Mouse (Mus musculus) megakaryocyte progenitor cell, adult 5-6 weeks (primary cell): ENCODE measurements around the gene 4931429L15Rik. TPM values are rescaled to one million over a fixed set of nuclear protein-coding genes. Genes with fewer than 3 reads are reported as not detected.

Experiments used
- ATAC-seq: replicated peaks from 2 replicates; pipeline ENCODE4 v1.8.0; 2016; ENCODE audit warnings: mild to moderate bottlenecking, moderate TSS enrichment, inconsistent platforms; ENCODE audit not compliant: poor library complexity
- total RNA-seq, 2 experiments: library from RNA; stranded (forward) in 1 of 2; stranded (reverse) in 1 of 2; fragments of 157-497, 149-512 nt in 1 of 2; fragments of 200-1000 nt in 1 of 2; gene quantifications; 2 replicates each; pipeline versions ENCODE4 v1.2.3 to v1.2.4; 2015 to 2017

The 4931429L15Rik gene
- total RNA-seq, 2 experiments from 2014 or later = not detected

GRCm38 (mm10) chr9:46268343-46268873 is 51.4 kb downstream of the 4931429L15Rik start, which contains the start of gene Apoa5:
Apoa5 (plus strand) TSS chr9:46268633.
- no peak for ATAC-seq

DNA sequence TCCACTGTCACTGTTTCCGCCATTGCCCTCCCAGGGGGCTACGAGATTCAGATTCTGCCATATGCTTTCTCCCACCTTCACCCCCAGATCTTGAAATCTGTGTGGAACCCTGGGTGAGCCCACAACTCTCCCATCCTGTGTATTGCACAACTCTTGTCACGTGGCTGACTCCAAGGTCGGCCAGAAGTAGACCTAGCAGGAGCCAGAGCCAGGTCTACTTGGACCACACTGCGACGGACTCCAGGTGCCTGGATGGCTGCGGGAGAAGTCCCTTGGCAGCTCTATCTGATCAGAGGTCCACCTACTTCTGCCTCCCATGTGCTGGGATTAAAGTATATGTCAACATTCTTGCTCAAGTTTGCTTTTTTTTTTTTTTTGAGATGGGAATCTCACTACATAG is 58.7 kb downstream of the 4931429L15Rik start:
- no peak for ATAC-seq

DNA sequence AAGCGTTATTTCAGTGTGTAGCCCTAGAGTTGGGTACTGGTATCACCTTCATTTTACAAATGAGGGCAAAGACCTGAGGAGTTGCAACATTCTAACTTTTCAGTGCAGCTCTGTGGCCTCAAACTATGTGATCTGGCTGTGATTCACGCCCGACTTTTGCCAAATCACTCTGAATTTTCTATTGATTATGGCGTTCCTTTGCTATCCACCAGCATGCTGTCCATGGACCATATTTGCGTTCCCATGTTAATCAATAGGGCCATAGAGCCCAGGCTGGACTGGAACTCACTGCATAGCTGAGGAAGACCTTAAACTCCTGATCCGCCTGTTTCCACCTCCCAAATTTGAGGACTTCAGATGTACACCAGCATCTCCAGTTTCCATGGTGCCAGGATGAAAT is 60.7 kb downstream of the 4931429L15Rik start:
- no peak for ATAC-seq

DNA sequence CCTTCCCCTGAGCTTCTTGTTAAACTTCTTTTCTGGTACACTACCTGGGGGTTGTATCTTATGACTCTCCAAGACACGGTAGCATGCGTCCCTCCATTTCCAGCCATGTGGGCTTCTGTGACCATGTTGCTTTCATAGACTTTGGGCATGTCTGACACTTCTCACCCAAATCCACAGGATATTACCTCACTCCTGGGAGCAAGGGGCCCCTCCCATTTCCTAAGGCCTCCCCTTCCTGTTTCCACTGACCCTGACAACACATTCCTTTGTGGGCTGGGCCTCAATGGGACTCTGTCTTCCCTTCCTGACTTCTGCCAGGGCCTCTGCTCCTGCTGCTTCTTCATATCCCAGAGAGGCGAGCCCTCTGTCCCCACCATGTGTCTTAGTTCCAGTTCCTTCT is 62.2 kb downstream of the 4931429L15Rik start:
- peak; percentile 95 for ATAC-seq

GRCm38 (mm10) chr9:46256658-46257385 is 63.0 kb downstream of the 4931429L15Rik start:
- peak; percentile 41; the same call in 1 of the 2 replicates for ATAC-seq

DNA sequence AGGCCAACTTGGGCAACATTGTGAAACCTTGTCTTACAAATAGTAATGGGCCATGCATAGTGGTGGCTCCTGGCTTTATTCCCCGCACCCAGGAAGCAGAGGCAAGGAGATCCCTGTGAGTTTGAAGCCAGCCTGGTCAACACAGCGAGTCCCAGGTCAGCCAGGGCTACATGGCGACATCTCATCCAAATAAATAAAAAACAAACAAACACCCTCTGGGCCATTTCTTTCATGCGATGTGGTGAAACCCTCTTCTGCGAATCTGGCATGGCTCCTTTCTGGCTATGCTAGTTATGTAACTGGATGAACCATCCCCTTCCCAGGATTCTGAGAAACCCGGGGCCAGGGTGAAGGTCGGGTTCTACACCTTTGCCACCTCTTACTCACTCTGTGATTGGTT is 63.6 kb downstream of the 4931429L15Rik start:
- ATAC-seq = no peak

Other genes starting within 250 kb of the 4931429L15Rik start
- gene Apoa1, start 91.4 kb downstream of the 4931429L15Rik start, total RNA-seq (2015) = not detected in 2 replicates
- gene Apoa1, start 91.4 kb downstream of the 4931429L15Rik start, total RNA-seq (2017) = not detected in 2 replicates
- gene Apoc3, start 84.3 kb downstream of the 4931429L15Rik start, total RNA-seq (2015) = not detected in 2 replicates
- gene Apoc3, start 84.3 kb downstream of the 4931429L15Rik start, total RNA-seq (2017) = not detected in 2 replicates
- gene Apoa4, start 79.3 kb downstream of the 4931429L15Rik start, total RNA-seq (2015) = not detected in 2 replicates
- not detected in 2 replicates for gene Apoa4, start 79.3 kb downstream of the 4931429L15Rik start, total RNA-seq (2017)
- not detected in 2 replicates for gene Apoa5, start 51.4 kb downstream of the 4931429L15Rik start, total RNA-seq (2015)
- gene Apoa5, start 51.4 kb downstream of the 4931429L15Rik start, total RNA-seq (2017) = not detected in 2 replicates
- gene Zpr1, start 46.9 kb downstream of the 4931429L15Rik start, total RNA-seq (2015) = 37.9 and 39.9 TPM in 2 replicates
- 35.1 and 39.7 TPM in 2 replicates for gene Zpr1, start 46.9 kb downstream of the 4931429L15Rik start, total RNA-seq (2017)
- 12.5 and 13.3 TPM in 2 replicates for gene Bud13, start 37.0 kb downstream of the 4931429L15Rik start, total RNA-seq (2015)
- gene Bud13, start 37.0 kb downstream of the 4931429L15Rik start, total RNA-seq (2017) = 17.6 and 23.4 TPM in 2 replicates